Mouse (Mus musculus): ENCODE results near the gene Slc20a1. TPM values are rescaled to one million over a fixed set of nuclear protein-coding genes. Genes with fewer than 3 reads are reported as not detected.
A peak's percentile ranks its signal among the peaks of the same experiment; 100 is the strongest.

Slc20a1 gene
- polyA plus RNA-seq, 1 experiment from 2014 or later: 49.7 TPM

DNA sequence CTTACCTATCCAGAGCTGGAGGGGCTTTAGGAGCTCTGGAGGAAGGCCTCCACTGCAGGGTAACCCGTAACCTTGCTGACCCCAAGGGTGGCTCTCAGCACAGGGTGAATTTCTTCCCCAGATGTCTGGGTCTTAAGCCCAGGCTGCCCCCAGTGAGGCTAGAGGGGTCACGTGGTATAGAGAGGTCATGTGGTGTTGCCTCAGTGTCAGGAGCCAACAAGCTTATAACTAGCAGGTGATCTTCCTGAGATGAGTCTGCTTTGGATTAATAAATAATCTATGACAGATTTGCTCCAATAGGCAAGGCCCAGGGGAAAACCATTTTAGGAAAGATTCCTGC lies 55.0 kb downstream of the Slc20a1 start:
- H3K36me3 ChIP-seq: no peaks in the 10 kb centered on the region
- 58% methylated on average over 2 of the region's 2 CpGs for WGBS
- no peak overlapping the region for H3K27ac ChIP-seq
- peaks cover 25% of the 10 kb centered on the region for H3K4me1 ChIP-seq
- no peaks in the 10 kb centered on the region for H3K9me3 ChIP-seq (replicated peaks)
- DNase-seq (ENCODE audit: low spot score): no peak
- H3K27me3 ChIP-seq (ENCODE audit: low read depth, poor library complexity, severe bottlenecking): no peaks in the 10 kb centered on the region
- H3K4me3 ChIP-seq: no peak overlapping the region

DNA sequence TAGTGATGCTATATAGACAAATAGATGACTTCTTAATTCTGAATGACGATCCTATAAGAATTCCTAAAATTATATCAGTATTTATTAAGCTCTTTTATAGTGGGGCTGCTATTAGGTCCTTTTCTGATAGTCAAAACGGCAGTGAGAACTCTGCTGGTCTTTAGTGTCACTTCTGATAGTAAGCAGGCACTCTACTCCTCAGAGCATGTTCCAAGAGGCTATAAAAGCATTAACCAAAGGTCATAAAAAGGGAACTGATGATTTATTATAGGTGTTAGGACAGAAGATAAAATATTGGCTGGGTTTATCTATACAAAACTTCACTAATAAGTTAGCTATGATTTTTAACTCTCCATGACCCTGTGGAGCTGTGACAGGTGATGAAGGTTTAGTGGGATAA lies 55.5 kb downstream of the Slc20a1 start:
- Histone ChIP-seq H3K9me3 (replicated peaks) (no peaks in the 10 kb centered on the region), H3K4me3 (no peak overlapping the region), H3K27ac (no peak overlapping the region), H3K36me3 (no peaks in the 10 kb centered on the region), H3K4me1 (peaks cover 26% of the 10 kb centered on the region), H3K27me3 (ENCODE audit: low read depth, poor library complexity, severe bottlenecking) (no peaks in the 10 kb centered on the region)
- DNase-seq (ENCODE audit: low spot score): no peak
- WGBS: 51% methylated on average over 2 of the region's 2 CpGs

DNA sequence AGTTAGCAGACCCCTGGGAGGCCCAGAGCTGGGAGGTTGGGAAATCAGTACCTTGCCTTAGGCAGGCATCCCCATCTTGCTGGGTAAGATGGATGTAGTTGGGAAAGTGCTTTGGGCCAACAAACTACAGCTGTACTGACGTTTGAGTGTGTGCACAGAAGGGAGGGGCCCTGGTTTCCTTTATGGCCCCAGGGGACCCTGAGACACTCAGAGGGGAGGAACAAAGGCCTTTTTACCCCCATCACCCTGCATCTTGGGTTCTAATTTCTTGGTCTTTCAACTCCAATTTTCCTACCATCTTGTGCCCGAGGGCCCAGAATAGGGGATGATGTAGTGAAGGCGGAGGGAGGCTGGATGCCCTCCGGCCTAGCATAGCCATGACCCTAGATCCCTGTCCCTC lies 57.4 kb downstream of the Slc20a1 start:
- H3K4me1 ChIP-seq: peaks cover 26% of the 10 kb centered on the region
- no peak overlapping the region for H3K27ac ChIP-seq
- WGBS: 73% methylated on average over 4 of the region's 4 CpGs
- H3K4me3 ChIP-seq: no peak overlapping the region
- no peaks in the 10 kb centered on the region for H3K9me3 ChIP-seq (replicated peaks)
- H3K36me3 ChIP-seq: no peaks in the 10 kb centered on the region
- no peaks in the 10 kb centered on the region for H3K27me3 ChIP-seq (ENCODE audit: low read depth, poor library complexity, severe bottlenecking)
- DNase-seq (ENCODE audit: low spot score): no peak

DNA sequence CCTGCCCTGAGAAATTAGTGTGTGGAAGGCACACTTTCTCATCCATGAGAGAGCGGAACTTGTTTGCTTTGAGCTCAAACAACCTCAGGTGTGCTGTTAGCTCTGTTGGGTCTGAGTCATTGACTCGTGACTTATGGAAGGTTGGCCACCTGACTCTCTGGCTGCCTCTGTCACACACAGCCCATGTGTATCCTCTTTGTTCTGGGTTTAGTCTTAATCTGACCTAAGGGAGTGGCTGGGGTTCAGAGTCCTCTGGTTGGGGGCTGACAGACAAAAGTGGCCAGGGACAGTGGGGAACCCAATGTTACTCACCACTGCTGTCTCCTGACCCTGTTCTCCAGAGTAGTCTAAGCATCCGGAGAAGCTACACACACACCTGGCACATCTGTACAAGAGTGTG lies 59.5 kb downstream of the Slc20a1 start:
- DNase-seq (ENCODE audit: low spot score): no peak
- Histone ChIP-seq H3K9me3 (replicated peaks) (no peaks in the 10 kb centered on the region), H3K27ac (no peak overlapping the region; the same call in 1 of the 2 replicates), H3K4me3 (no peak overlapping the region), H3K36me3 (no peaks in the 10 kb centered on the region), H3K27me3 (ENCODE audit: low read depth, poor library complexity, severe bottlenecking) (no peaks in the 10 kb centered on the region), H3K4me1 (peaks cover 29% of the 10 kb centered on the region)
- WGBS: 93% methylated on average over 3 of the region's 3 CpGs

DNA sequence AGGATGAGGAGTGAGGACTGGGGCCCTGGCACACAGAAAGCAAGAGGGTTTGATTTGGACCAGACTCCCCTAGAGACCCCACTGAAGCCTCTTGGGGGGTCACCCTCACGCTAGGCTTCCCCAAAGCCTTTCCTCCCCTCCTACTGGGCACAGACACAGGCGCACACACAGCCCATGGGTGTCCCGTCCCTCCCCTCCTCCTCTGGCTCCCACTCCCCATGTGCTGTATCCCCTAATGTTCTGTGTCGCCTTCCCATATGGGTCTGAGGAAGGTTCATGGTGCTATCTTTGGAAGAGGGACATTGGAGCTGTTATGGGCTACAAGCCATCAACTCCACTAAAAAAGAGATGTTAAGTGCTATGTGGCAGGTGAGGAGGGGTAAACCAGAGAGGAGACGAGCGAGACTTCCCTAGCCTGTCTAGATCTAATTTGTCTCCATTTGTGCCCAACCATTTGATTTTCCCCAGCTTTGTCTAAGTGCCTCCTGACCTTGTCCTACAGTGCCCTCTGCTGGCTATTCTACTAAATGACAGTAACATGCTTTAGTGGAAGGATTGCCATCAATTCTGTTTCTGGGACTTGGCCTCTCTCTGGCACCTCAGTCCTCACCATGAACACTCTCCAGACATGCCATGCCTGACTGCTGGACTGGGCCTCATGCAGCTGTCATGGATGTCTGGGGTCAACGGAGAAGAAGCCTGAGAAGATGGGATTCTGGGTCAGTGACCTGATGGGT lies 60.1 kb downstream of the Slc20a1 start:
- no peaks in the 10 kb centered on the region for H3K27me3 ChIP-seq (ENCODE audit: low read depth, poor library complexity, severe bottlenecking)
- H3K4me3 ChIP-seq: no peak overlapping the region
- 44% methylated on average over 7 of the region's 7 CpGs for WGBS
- peaks cover 23% of the 10 kb centered on the region for H3K4me1 ChIP-seq
- H3K9me3 ChIP-seq (replicated peaks): no peaks in the 10 kb centered on the region
- peak overlapping the region; percentile 22; the same call in 1 of the 2 replicates for H3K27ac ChIP-seq
- peak; percentile 66 for DNase-seq (ENCODE audit: low spot score)
- H3K36me3 ChIP-seq: no peaks in the 10 kb centered on the region

DNA sequence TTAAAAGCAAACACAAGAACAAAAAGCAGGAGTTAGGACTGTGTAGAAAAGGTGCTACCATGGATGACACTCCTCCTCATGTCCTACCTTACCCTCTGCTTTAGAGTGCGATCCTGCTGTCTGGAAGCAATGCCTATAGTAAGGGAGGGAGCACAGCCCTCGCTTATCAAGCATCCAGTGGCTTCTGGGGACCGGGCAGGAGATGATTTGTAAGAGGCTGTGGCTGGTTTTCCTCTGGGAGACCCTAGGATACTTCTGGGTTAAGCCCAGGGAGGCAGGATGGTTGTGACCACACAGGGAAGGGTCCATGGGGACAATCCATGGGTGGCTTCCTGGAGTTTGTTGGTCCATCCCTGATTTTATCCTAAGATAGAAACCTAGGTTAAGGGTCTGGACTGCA lies 62.1 kb downstream of the Slc20a1 start:
- Histone ChIP-seq H3K4me3 (no peak overlapping the region), H3K27ac (no peak overlapping the region), H3K9me3 (replicated peaks) (no peaks in the 10 kb centered on the region), H3K4me1 (peaks cover 17% of the 10 kb centered on the region), H3K27me3 (ENCODE audit: low read depth, poor library complexity, severe bottlenecking) (no peaks in the 10 kb centered on the region), H3K36me3 (no peaks in the 10 kb centered on the region)
- WGBS: 73% methylated on average over 3 of the region's 3 CpGs
- DNase-seq (ENCODE audit: low spot score): no peak

Other genes starting within 250 kb of the Slc20a1 start
- 1.1 and 2.2 TPM in 2 replicates for gene Zc3h6, start 231.4 kb upstream of the Slc20a1 start, polyA plus RNA-seq (2016; fragmentation: Nextera tagmentation; extraction: Ambion mirVana)
- gene Gm10762, start 231.0 kb upstream of the Slc20a1 start, polyA plus RNA-seq (2016; fragmentation: Nextera tagmentation; extraction: Ambion mirVana): 14.3 and 21.7 TPM in 2 replicates
- 0.08 TPM in 1 of 2 replicates, not detected in the other for gene Vinac1, start 150.6 kb upstream of the Slc20a1 start, polyA plus RNA-seq (2016; fragmentation: Nextera tagmentation; extraction: Ambion mirVana)
- 16.5 and 19.8 TPM in 2 replicates for gene Ttl, start 132.8 kb upstream of the Slc20a1 start, polyA plus RNA-seq (2016; fragmentation: Nextera tagmentation; extraction: Ambion mirVana)
- 48.8 and 53.4 TPM in 2 replicates for gene Polr1b, start 97.8 kb upstream of the Slc20a1 start, polyA plus RNA-seq (2016; fragmentation: Nextera tagmentation; extraction: Ambion mirVana)
- 26.6 and 28.9 TPM in 2 replicates for gene Chchd5, start 69.1 kb upstream of the Slc20a1 start, polyA plus RNA-seq (2016; fragmentation: Nextera tagmentation; extraction: Ambion mirVana)
- gene Ckap2l, start 98.4 kb downstream of the Slc20a1 start, polyA plus RNA-seq (2016; fragmentation: Nextera tagmentation; extraction: Ambion mirVana): 56.4 and 62.8 TPM in 2 replicates
- gene Il1a, start 111.2 kb downstream of the Slc20a1 start, polyA plus RNA-seq (2016; fragmentation: Nextera tagmentation; extraction: Ambion mirVana): not detected in 2 replicates
- not detected in 2 replicates for gene Il1b, start 172.4 kb downstream of the Slc20a1 start, polyA plus RNA-seq (2016; fragmentation: Nextera tagmentation; extraction: Ambion mirVana)

Data from limb, embryonic 10.5 days (tissue).